Mouse (Mus musculus) midbrain, embryonic 11.5 days (tissue): ENCODE results near the gene Cd109. TPM values are rescaled to one million over a fixed set of nuclear protein-coding genes. Genes with fewer than 3 reads are reported as not detected.
A peak's percentile ranks its signal among the peaks of the same experiment; 100 is the strongest.

Experiments used
- ATAC-seq: fragments of 200-750 bp; cut with Nextera tagmentation; 2 replicates; pipeline ENCODE4 v1.8.0; 2017; ENCODE audit warnings: moderate TSS enrichment, moderate library complexity; ENCODE audit not compliant: low FRiP score
- DNase-seq: peaks from one replicate; pipeline ENCODE4 v3.0.0; 2015; ENCODE audit warnings: low spot score; ENCODE audit errors: missing footprints
- H3K27ac ChIP-seq: fragments of 300-500 bp; sonication (generic); 2 replicates; pipeline ENCODE4 v1.5.1; 2014; ENCODE audit warnings: low read depth, low read length
- H3K27me3 ChIP-seq: fragments of 300-500 bp; sonication (generic); 2 replicates; pipeline ENCODE4 v1.6.1; 2014; ENCODE audit warnings: mild to moderate bottlenecking, low read length, moderate library complexity, mixed read lengths; ENCODE audit not compliant: control insufficient read depth, insufficient read depth
- H3K36me3 ChIP-seq: fragments of 300-500 bp; sonication (generic); 2 replicates; pipeline ENCODE4 v1.6.1; 2014; ENCODE audit warnings: mild to moderate bottlenecking, low read length, moderate library complexity, mixed read lengths; ENCODE audit not compliant: control insufficient read depth, insufficient read depth
- H3K4me1 ChIP-seq: fragments of 300-500 bp; sonication (generic); 2 replicates; pipeline ENCODE4 v1.6.1; 2014; ENCODE audit warnings: low read length; ENCODE audit not compliant: control insufficient read depth, insufficient read depth
- H3K4me2 ChIP-seq: fragments of 300-500 bp; sonication (generic); 2 replicates; pipeline ENCODE4 v1.6.1; 2014; ENCODE audit warnings: mild to moderate bottlenecking, moderate library complexity
- H3K4me3 ChIP-seq: fragments of 300-500 bp; sonication (generic); 2 replicates; pipeline ENCODE4 v1.5.1; 2014; ENCODE audit warnings: low read depth, low read length
- H3K9ac ChIP-seq: fragments of 300-500 bp; sonication (generic); 2 replicates; pipeline ENCODE4 v1.6.1; 2014; ENCODE audit warnings: low read length
- H3K9me3 ChIP-seq: fragments of 300-500 bp; sonication (generic); 2 replicates; pipeline ENCODE4 v1.6.1; 2016; ENCODE audit warnings: low read length; ENCODE audit not compliant: control insufficient read depth
- WGBS: fragments of 180-500 bp; shearing (Covaris S2); extraction: QIAGEN DNeasy Blood & Tissue Kit; methylation state at CpG from one replicate; pipeline ENCODE4 v1.1.7; 2014; 5-methylcytosine and 5-hydroxymethylcytosine counted together
- polyA plus RNA-seq: library from polyadenylated mRNA; unstranded; fragments of >200 nt; fragmentation: Nextera tagmentation; extraction: Ambion mirVana; gene quantifications from 2 replicates; pipeline ENCODE4 v1.2.1, GENCODE M21; 2014

Gene Cd109
- polyA plus RNA-seq, 1 experiment from 2014 or later = 6.2 TPM

GRCm38 (mm10) chr9:78590471-78590870 is 24.9 kb upstream of the Cd109 start:
- WGBS = 95% methylated on average over 2 of the region's 2 CpGs
- DNase-seq (no peak), ATAC-seq (no peak)
- no peak overlapping the region for H3K27ac ChIP-seq
- no peaks in the 10 kb centered on the region; the same call in 1 of the 2 replicates for H3K4me1 ChIP-seq
- no peak overlapping the region for H3K9ac ChIP-seq
- no peaks in the 10 kb centered on the region for H3K36me3 ChIP-seq
- H3K9me3 ChIP-seq = no peaks in the 10 kb centered on the region
- H3K4me3 ChIP-seq = no peak overlapping the region
- no peaks in the 10 kb centered on the region for H3K27me3 ChIP-seq
- H3K4me2 ChIP-seq = no peak overlapping the region

DNA sequence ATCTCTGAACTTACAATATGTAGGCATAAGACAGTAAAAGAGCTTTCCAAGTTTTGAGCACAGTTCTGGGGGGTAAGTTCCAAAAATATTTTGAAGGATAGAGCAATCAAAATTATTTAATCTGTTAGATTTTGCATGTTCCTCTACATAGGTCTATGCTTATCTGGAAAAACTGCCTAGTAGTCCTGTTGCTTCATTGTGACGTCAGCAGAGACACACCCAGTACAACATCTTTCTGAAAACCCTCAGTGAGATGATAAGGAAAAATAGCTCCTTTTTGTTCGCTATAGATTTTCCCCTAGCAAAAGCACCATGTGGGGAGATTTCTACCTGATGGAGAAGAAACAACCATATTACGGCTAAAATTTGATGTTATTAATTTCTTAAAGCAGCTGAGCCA is 20.1 kb upstream of the Cd109 start:
- ATAC-seq = no peak
- no peak overlapping the region for H3K4me2 ChIP-seq
- 89% methylated on average over 3 of the region's 3 CpGs for WGBS

GRCm38 (mm10) chr9:78595769-78596555 is 19.4 kb upstream of the Cd109 start:
- Histone ChIP-seq H3K27me3 (no peaks in the 10 kb centered on the region), H3K4me1 (no peaks in the 10 kb centered on the region), H3K4me2 (no peak overlapping the region), H3K9me3 (no peaks in the 10 kb centered on the region), H3K9ac (no peak overlapping the region), H3K27ac (no peak overlapping the region), H3K4me3 (no peak overlapping the region), H3K36me3 (no peaks in the 10 kb centered on the region)
- 91% methylated on average over 18 of the region's 18 CpGs for WGBS
- ATAC-seq (no peak), DNase-seq (peak; percentile 60)

More for the DNA sequence above, 20.1 kb upstream of the Cd109 start:
- no peak overlapping the region for H3K4me3 ChIP-seq
- H3K9ac ChIP-seq = no peak overlapping the region
- DNase-seq = peak; percentile 17
- H3K36me3 ChIP-seq = no peaks in the 10 kb centered on the region
- no peaks in the 10 kb centered on the region for H3K4me1 ChIP-seq
- no peak overlapping the region for H3K27ac ChIP-seq
- no peaks in the 10 kb centered on the region for H3K9me3 ChIP-seq
- H3K27me3 ChIP-seq = no peaks in the 10 kb centered on the region

DNA sequence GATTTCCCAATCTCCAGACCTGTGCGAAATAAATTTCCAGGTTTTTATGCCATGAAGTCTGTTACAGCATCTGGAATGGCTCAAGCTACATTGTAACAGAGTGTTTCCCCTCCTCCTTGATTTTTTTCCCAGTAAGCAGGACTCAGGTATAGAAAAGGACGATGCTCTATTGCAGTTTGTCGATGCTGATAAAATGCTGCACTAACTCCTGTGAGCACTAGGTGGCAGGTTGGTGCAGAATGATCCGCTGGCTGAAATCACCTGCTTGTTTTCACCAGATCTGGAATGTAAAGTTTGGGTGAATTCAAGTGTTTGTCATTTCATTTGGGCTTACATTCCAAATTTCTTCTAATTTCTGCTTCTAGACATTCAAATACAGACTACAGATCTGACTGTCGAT is 18.5 kb upstream of the Cd109 start:
- DNase-seq (peak; percentile 91), ATAC-seq (no peak)
- Histone ChIP-seq H3K9me3 (no peaks in the 10 kb centered on the region), H3K4me2 (no peak overlapping the region), H3K4me1 (no peaks in the 10 kb centered on the region), H3K4me3 (no peak overlapping the region), H3K36me3 (no peaks in the 10 kb centered on the region), H3K27me3 (no peaks in the 10 kb centered on the region), H3K9ac (no peak overlapping the region), H3K27ac (no peak overlapping the region)
- 9% methylated on average over 5 of the region's 5 CpGs for WGBS

DNA sequence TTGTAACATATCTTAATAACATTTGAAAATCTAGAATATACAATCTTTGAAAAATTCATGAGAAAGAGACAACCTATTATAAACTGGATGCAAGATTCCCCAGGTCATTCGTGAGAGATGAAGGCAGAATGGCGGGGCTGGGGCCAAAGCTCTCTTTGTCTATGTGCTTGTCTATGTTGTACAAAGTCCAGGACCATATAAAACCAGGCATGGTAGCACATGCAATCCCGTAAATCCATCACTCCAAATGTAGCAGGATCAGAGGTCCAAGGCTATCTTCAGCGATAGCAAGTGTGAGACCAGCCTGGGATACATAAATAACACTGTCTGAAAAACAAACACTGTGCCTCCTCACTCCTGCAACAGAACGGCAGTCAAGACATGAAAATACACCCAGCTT is 15.4 kb upstream of the Cd109 start:
- Histone ChIP-seq H3K4me3 (no peak overlapping the region), H3K4me2 (no peak overlapping the region), H3K9me3 (no peaks in the 10 kb centered on the region), H3K27ac (no peak overlapping the region), H3K4me1 (no peaks in the 10 kb centered on the region), H3K9ac (no peak overlapping the region), H3K27me3 (no peaks in the 10 kb centered on the region), H3K36me3 (no peaks in the 10 kb centered on the region)
- DNase-seq = peak; percentile 44
- no peak for ATAC-seq
- WGBS = 88% methylated on average over 5 of the region's 5 CpGs

- no peak for DNase-seq
- 0 out of 2 replicates have a peak, but pooled peaks have one; percentile 40 for ATAC-seq
- no peaks in the 10 kb centered on the region for H3K27me3 ChIP-seq
These were observed 14.2 kb upstream of the Cd109 start for GRCm38 (mm10) chr9:78601046-78601730.

DNA sequence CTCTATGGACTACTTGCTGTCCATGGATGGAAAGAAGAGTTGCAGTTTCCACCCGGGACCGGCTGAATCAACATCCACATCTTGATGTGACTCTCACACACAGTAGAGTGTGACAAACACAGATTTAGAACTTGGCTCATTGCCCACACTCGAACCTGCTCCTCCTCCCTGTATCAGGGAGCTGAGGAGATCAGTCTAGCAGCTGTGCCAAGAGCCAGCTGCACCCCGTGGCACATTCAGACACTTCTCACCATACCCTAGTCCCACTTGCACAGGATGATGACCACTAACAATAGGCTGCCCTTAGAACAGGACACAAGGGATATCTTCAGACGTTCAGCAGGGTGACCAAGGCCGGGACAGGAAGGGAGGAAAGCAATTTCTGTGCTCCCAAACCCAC is 1.1 kb upstream of the Cd109 start:
- Histone ChIP-seq H3K4me1 (no peaks in the 10 kb centered on the region), H3K4me3 (no peak overlapping the region), H3K9ac (no peak overlapping the region), H3K36me3 (no peaks in the 10 kb centered on the region), H3K27me3 (peaks cover 4% of the 10 kb centered on the region; the same call in 1 of the 2 replicates), H3K4me2 (no peak overlapping the region), H3K27ac (no peak overlapping the region), H3K9me3 (no peaks in the 10 kb centered on the region)
- ATAC-seq = no peak
- DNase-seq = no peak
- 72% methylated on average over 6 of the region's 6 CpGs for WGBS

More at GRCm38 (mm10) chr9:78601046-78601730, 14.2 kb upstream of the Cd109 start:
- no peak overlapping the region for H3K9ac ChIP-seq
- H3K27ac ChIP-seq = no peak overlapping the region
- H3K9me3 ChIP-seq = no peaks in the 10 kb centered on the region
- H3K4me1 ChIP-seq = no peaks in the 10 kb centered on the region
- no peaks in the 10 kb centered on the region for H3K36me3 ChIP-seq
- no peak overlapping the region for H3K4me3 ChIP-seq
- 69% methylated on average over 4 of the region's 4 CpGs for WGBS
- no peak overlapping the region for H3K4me2 ChIP-seq

GRCm38 (mm10) chr9:78619285-78619684 is 3.9 kb downstream of the Cd109 start:
- no peak for ATAC-seq
- no peaks in the 10 kb centered on the region for H3K9me3 ChIP-seq
- H3K4me3 ChIP-seq = no peak overlapping the region
- H3K36me3 ChIP-seq = no peaks in the 10 kb centered on the region
- no peaks in the 10 kb centered on the region for H3K4me1 ChIP-seq
- no peak overlapping the region for H3K9ac ChIP-seq
- peaks cover 4% of the 10 kb centered on the region; the same call in 1 of the 2 replicates for H3K27me3 ChIP-seq
- no peak for DNase-seq
- no peak overlapping the region for H3K27ac ChIP-seq
- WGBS = 93% methylated on average over 9 of the region's 9 CpGs
- H3K4me2 ChIP-seq = no peak overlapping the region

- WGBS = 87% methylated on average over 10 of the region's 10 CpGs
- H3K27ac ChIP-seq = no peak overlapping the region
- H3K9ac ChIP-seq = no peak overlapping the region
These were observed 8.0 kb downstream of the Cd109 start for GRCm38 (mm10) chr9:78623301-78623747.

More at GRCm38 (mm10) chr9:78623301-78623747, 8.0 kb downstream of the Cd109 start:
- H3K36me3 ChIP-seq = no peaks in the 10 kb centered on the region
- H3K9me3 ChIP-seq = no peaks in the 10 kb centered on the region
- ATAC-seq (no peak), DNase-seq (no peak)
- H3K4me2 ChIP-seq = no peak overlapping the region
- no peaks in the 10 kb centered on the region for H3K4me1 ChIP-seq
- H3K4me3 ChIP-seq = no peak overlapping the region
- no peaks in the 10 kb centered on the region for H3K27me3 ChIP-seq
